Mouse (Mus musculus) intestine, embryonic 14.5 days (tissue): ENCODE measurements around the gene Hnf1a. TPM values are rescaled to one million over a fixed set of nuclear protein-coding genes. Genes with fewer than 3 reads are reported as not detected.
A peak's percentile ranks its signal among the peaks of the same experiment; 100 is the strongest.

ENCODE experiments used
- ATAC-seq: fragments of 200-750 bp; cut with Nextera tagmentation; replicated peaks from 2 replicates; pipeline ENCODE4 v1.8.0; 2017; ENCODE audit warnings: low read depth, moderate number of reproducible peaks, moderate TSS enrichment, moderate library complexity; ENCODE audit not compliant: low FRiP score, low TSS enrichment
- DNase-seq: peaks from one replicate; pipeline ENCODE4 v3.0.0-alpha.2; 2018; ENCODE audit warnings: low spot score
- H3K27ac ChIP-seq: fragments of 300-500 bp; sonication (generic); 2 replicates; pipeline ENCODE4 v1.5.1; 2014; ENCODE audit warnings: low read depth, mild to moderate bottlenecking, control low read depth
- H3K27me3 ChIP-seq: fragments of 300-500 bp; sonication (generic); replicated peaks from 2 replicates; pipeline ENCODE4 v1.6.1; 2014; ENCODE audit warnings: low read length, control low read depth; ENCODE audit not compliant: control insufficient read depth, insufficient read depth
- H3K36me3 ChIP-seq: fragments of 300-500 bp; sonication (generic); 2 replicates; pipeline ENCODE4 v1.6.1; 2014; ENCODE audit warnings: low read length, control low read depth; ENCODE audit not compliant: control insufficient read depth, insufficient read depth
- H3K4me1 ChIP-seq: fragments of 300-500 bp; sonication (generic); replicated peaks from 2 replicates; pipeline ENCODE4 v1.6.1; 2014; ENCODE audit warnings: low read length, control low read depth, mixed read lengths; ENCODE audit not compliant: control insufficient read depth, insufficient read depth
- H3K4me2 ChIP-seq: fragments of 300-500 bp; sonication (generic); 2 replicates; pipeline ENCODE4 v1.6.1; 2014; ENCODE audit warnings: low read length
- H3K4me3 ChIP-seq: fragments of 300-500 bp; sonication (generic); 2 replicates; pipeline ENCODE4 v1.5.1; 2014; ENCODE audit warnings: low read depth, low read length, control low read depth, mixed read lengths
- H3K9ac ChIP-seq: fragments of 300-500 bp; sonication (generic); 2 replicates; pipeline ENCODE4 v1.6.1; 2014; ENCODE audit warnings: mild to moderate bottlenecking, low read length
- H3K9me3 ChIP-seq: fragments of 300-500 bp; sonication (generic); 2 replicates; pipeline ENCODE4 v1.6.1; 2016; ENCODE audit warnings: low read length, control low read depth; ENCODE audit not compliant: control insufficient read depth
- WGBS: fragments of 180-500 bp; shearing (Covaris S2); extraction: QIAGEN DNeasy Blood & Tissue Kit; methylation state at CpG from one replicate; pipeline ENCODE4 v1.1.7; 2014; 5-methylcytosine and 5-hydroxymethylcytosine counted together
- polyA plus RNA-seq: library from polyadenylated mRNA; unstranded; fragments of >200 nt; fragmentation: Nextera tagmentation; extraction: Ambion mirVana; gene quantifications from 2 replicates; pipeline ENCODE4 v1.2.1, GENCODE M21; 2014

Gene Hnf1a
- 8.4 and 10.0 TPM in 2 replicates for polyA plus RNA-seq

DNA sequence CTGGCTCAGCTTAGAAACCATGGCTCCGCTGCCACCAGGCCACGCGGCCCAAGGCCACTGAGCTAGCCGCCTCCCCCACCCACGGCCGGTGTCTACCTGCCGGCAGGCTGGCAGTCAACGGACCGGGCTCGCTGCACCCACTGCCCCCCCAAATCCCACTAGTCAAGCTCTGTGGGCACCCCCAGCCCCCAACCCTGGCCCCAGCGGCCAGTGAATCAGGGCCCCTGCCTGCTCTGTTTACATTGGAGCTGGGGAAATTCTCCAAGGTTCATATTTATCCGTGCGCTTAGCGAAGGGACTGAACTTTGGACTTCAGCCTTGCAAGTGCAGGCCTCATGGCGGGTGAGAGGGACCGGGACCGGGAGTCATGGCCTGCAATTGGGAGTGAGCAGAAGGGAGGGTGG, at the start of gene Hnf1a:
Gene Hnf1a, minus strand, starts transcription at position 271 of the 404 bp plus-strand sequence.
- Histone ChIP-seq H3K9me3 (no peaks in the 10 kb centered on the region), H3K9ac (peak within 1 kb of the TSS; percentile 53), H3K4me1 (no peaks in the 10 kb centered on the region), H3K27ac (peak within 1 kb of the TSS; percentile 75), H3K4me3 (peak within 1 kb of the TSS; percentile 39), H3K27me3 (no peaks in the 10 kb centered on the region), H3K4me2 (peak within 1 kb of the TSS; percentile 41), H3K36me3 (no peaks in the 10 kb centered on the region)
- ATAC-seq (peak; percentile 68), DNase-seq (peak; percentile 67)
- WGBS, result 49% methylated on average over 14 of the region's 17 CpGs

DNA sequence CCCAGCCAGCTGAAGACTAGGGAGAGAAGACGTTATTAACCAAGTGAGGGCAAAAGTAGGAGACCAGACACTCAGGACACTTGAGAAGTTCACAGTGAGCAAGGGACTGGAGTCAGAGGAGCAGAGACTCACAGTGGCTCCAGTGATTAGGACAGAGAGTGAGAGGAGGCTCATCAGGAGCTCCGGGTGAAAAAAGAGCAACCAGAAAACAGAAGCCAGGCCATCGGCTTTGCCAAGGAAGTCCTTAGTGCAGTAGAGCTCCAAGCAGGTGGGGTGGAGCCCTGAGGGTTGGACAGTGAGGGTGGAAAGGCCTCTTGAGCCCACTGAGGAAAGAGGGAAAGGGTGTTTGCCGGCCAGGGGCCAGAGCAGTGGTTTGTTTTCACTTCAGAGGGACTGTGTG, 47.9 kb upstream of the Hnf1a start:
- peak overlapping the region; percentile 47 for H3K27ac ChIP-seq
- ATAC-seq (no peak), DNase-seq (no peak)
- no peaks in the 10 kb centered on the region for H3K36me3 ChIP-seq
- H3K9me3 ChIP-seq, result no peaks in the 10 kb centered on the region
- no peak overlapping the region for H3K9ac ChIP-seq
- 52% methylated on average over 4 of the region's 4 CpGs for WGBS
- H3K4me1 ChIP-seq, result peaks cover 21% of the 10 kb centered on the region
- H3K27me3 ChIP-seq, result no peaks in the 10 kb centered on the region
- H3K4me2 ChIP-seq, result no peak overlapping the region
- H3K4me3 ChIP-seq, result no peak overlapping the region

- Histone ChIP-seq H3K27ac (no peak overlapping the region), H3K27me3 (no peaks in the 10 kb centered on the region), H3K36me3 (no peaks in the 10 kb centered on the region), H3K9me3 (no peaks in the 10 kb centered on the region), H3K9ac (no peak overlapping the region), H3K4me1 (peaks cover 23% of the 10 kb centered on the region), H3K4me2 (no peak overlapping the region; the same call in 1 of the 2 replicates), H3K4me3 (no peak overlapping the region)
- no peak for ATAC-seq
- no peak for DNase-seq
- 24% methylated on average over 2 of the region's 2 CpGs for WGBS
These were observed 47.4 kb upstream of the Hnf1a start for GRCm38 (mm10) chr5:115018270-115018669.

DNA sequence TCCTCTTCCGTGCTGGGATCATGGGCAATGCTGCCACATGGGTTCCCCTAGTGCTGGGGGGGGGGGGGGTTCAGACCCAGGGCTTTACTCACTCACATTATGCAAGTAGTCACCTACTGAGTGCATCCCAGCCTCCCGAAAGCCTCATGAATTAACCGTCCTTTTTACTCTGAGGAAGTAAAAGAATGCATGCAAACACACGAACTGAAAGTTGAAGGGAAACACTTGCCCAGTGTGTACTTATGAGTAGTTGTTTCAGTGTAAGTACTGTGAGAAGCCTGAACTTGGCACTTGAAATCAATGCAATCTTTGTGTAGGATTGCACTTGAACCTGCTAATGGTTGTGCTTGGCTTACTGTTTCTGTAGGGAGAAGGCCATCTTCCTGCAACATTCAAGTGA, 44.2 kb upstream of the Hnf1a start:
- no peak for ATAC-seq
- H3K4me3 ChIP-seq, result no peak overlapping the region
- H3K27ac ChIP-seq, result no peak overlapping the region
- H3K27me3 ChIP-seq, result no peaks in the 10 kb centered on the region
- no peaks in the 10 kb centered on the region for H3K9me3 ChIP-seq
- H3K4me1 ChIP-seq, result peaks cover 36% of the 10 kb centered on the region
- no peak for DNase-seq
- H3K4me2 ChIP-seq, result no peak overlapping the region
- no peaks in the 10 kb centered on the region for H3K36me3 ChIP-seq
- no peak overlapping the region for H3K9ac ChIP-seq
- 55% methylated on average over 4 of the region's 4 CpGs for WGBS

GRCm38 (mm10) chr5:115014570-115014969, 43.7 kb upstream of the Hnf1a start:
- H3K4me3 ChIP-seq, result no peak overlapping the region
- H3K27me3 ChIP-seq, result no peaks in the 10 kb centered on the region
- no peak overlapping the region for H3K27ac ChIP-seq
- no peak overlapping the region for H3K4me2 ChIP-seq
- no peak overlapping the region for H3K9ac ChIP-seq
- WGBS, result 52% methylated on average over 1 of the region's 1 CpGs
- peaks cover 36% of the 10 kb centered on the region for H3K4me1 ChIP-seq
- no peaks in the 10 kb centered on the region for H3K9me3 ChIP-seq
- ATAC-seq, result no peak
- DNase-seq, result no peak
- H3K36me3 ChIP-seq, result no peaks in the 10 kb centered on the region

DNA sequence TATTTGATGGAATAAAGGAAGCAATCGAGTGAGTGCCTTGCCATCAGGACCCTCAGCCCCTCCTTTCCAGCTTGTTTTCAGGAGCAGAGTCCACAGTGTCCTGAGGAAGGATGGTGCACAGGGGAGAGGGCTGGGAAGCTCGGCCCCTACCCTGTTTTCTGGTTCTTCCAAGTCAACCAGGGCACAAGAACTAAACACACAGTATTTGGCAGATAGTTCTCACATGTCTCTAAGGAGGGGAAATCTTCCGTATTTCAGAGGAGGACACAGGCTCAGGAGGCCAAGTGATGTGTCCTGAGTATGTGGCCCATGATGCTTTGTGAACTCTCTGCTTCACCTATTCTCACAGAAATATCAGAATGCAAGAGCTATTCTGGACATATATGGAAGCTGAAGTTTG, 42.5 kb upstream of the Hnf1a start:
- no peak for ATAC-seq
- H3K4me2 ChIP-seq, result no peak overlapping the region
- no peak overlapping the region for H3K4me3 ChIP-seq
- H3K27ac ChIP-seq, result no peak overlapping the region
- no peaks in the 10 kb centered on the region for H3K9me3 ChIP-seq
- H3K4me1 ChIP-seq, result peaks cover 30% of the 10 kb centered on the region
- no peaks in the 10 kb centered on the region for H3K36me3 ChIP-seq
- H3K27me3 ChIP-seq, result no peaks in the 10 kb centered on the region
- H3K9ac ChIP-seq, result no peak overlapping the region
- no peak for DNase-seq
- WGBS, result 68% methylated on average over 3 of the region's 3 CpGs

GRCm38 (mm10) chr5:115011519-115012261, 40.8 kb upstream of the Hnf1a start:
- Histone ChIP-seq H3K4me1 (peaks cover 15% of the 10 kb centered on the region), H3K27ac (peak overlapping the region; percentile 90), H3K9me3 (no peaks in the 10 kb centered on the region), H3K27me3 (no peaks in the 10 kb centered on the region), H3K4me3 (peak overlapping the region; percentile 98), H3K36me3 (no peaks in the 10 kb centered on the region), H3K9ac (peak overlapping the region; percentile 98), H3K4me2 (peak overlapping the region; percentile 88)
- DNase-seq (peak; percentile 82), ATAC-seq (peak; percentile 17)
- under 1% methylated on average over 59 of the region's 63 CpGs for WGBS

DNA sequence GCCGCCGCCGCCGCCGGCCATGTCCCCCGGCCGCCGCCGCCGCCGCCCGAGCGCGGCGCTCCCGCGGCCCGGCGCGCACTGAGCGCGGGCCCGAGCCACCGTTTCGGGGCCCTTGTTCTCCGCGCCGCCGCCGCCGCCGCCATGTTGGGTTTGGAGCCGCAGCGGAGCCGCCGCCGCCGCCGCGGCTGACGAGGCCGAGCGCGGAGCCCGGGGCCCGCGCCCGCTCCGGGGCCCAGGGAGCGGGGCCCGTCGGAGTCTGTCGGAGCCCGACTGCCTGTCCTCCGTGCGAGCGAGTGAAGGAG, 40.3 kb upstream of the Hnf1a start:
- 0% methylated on average over 50 of the region's 57 CpGs for WGBS
- ATAC-seq (peak; percentile 40), DNase-seq (peak; percentile 81)
- Histone ChIP-seq H3K4me2 (peak overlapping the region; percentile 88), H3K9me3 (no peaks in the 10 kb centered on the region), H3K27ac (peak overlapping the region; percentile 90), H3K27me3 (no peaks in the 10 kb centered on the region), H3K36me3 (no peaks in the 10 kb centered on the region), H3K4me1 (peaks cover 15% of the 10 kb centered on the region), H3K4me3 (peak overlapping the region; percentile 98), H3K9ac (peak overlapping the region; percentile 98)
